Mouse (Mus musculus): ENCODE results near the gene Sgta. TPM values are rescaled to one million over a fixed set of nuclear protein-coding genes. Genes with fewer than 3 reads are reported as not detected.

The Sgta gene
- total and polyA plus RNA-seq, 3 experiments, result 100 to 1,019 (median 152) TPM

GRCm38 (mm10) chr10:81010851-81011250 lies 49.1 kb downstream of the Sgta start:
- H3K27ac ChIP-seq (ENCODE audit: control insufficient read depth, low read depth, low read length), result no peak overlapping the region
- H3K4me1 ChIP-seq (ENCODE audit: control insufficient read depth in 1 of 2, insufficient read depth in 2 of 2, low read length in 2 of 2), result peaks cover 0 to 11% of the 10 kb centered on the region in 2 experiments; a peak in 2 of 4 replicates
- TF ChIP-seq MXI1 (IDR thresholded peaks at IDR 0.05; ENCODE audit: low read depth, low read length) (no peak), USF1 (IDR thresholded peaks at IDR 0.05; ENCODE audit: low read depth, low read length) (peak; percentile 24; the same call in 1 of the 2 replicates)
- no peak for DNase-seq (ENCODE audit: low read depth, low spot score)
- no peaks in the 10 kb centered on the region for H3K9me3 ChIP-seq (replicated peaks; ENCODE audit: insufficient read depth, low read length)
- H3K79me2 ChIP-seq (ENCODE audit: control insufficient read depth, insufficient read depth, low read length, poor library complexity), result no peaks in the 10 kb centered on the region
- no peak overlapping the region for H3K9ac ChIP-seq (ENCODE audit: control insufficient read depth, low read depth, low read length, poor library complexity, severe bottlenecking)
- H3K4me3 ChIP-seq (ENCODE audit: control insufficient read depth in 1 of 2, insufficient read depth in 1 of 2, low read depth in 2 of 2, low read length in 2 of 2), result no peak overlapping the region
- H3K27me3 ChIP-seq (ENCODE audit: control insufficient read depth in 1 of 2, insufficient read depth in 2 of 2, low read length in 2 of 2), result no peaks in the 10 kb centered on the region
- peaks cover 0 to 4% of the 10 kb centered on the region in 2 experiments; a peak in 2 of 4 replicates for H3K36me3 ChIP-seq (ENCODE audit: control insufficient read depth in 1 of 2, insufficient read depth in 2 of 2, low read length in 2 of 2)

GRCm38 (mm10) chr10:81007240-81007639 lies 52.7 kb downstream of the Sgta start:
- H3K79me2 ChIP-seq (ENCODE audit: control insufficient read depth, insufficient read depth, low read length, poor library complexity), result no peaks in the 10 kb centered on the region
- no peak overlapping the region for H3K9ac ChIP-seq (ENCODE audit: control insufficient read depth, low read depth, low read length, poor library complexity, severe bottlenecking)
- peaks cover 0 to 2% of the 10 kb centered on the region in 2 experiments; a peak in 1 of 4 replicates for H3K36me3 ChIP-seq (ENCODE audit: control insufficient read depth in 1 of 2, insufficient read depth in 2 of 2, low read length in 2 of 2)
- H3K27me3 ChIP-seq (ENCODE audit: control insufficient read depth in 1 of 2, insufficient read depth in 2 of 2, low read length in 2 of 2), result no peaks in the 10 kb centered on the region
- TF ChIP-seq BHLHE40 (IDR thresholded peaks at IDR 0.05; ENCODE audit: borderline replicate concordance, low read depth, low read length) (no peak), JUND (IDR thresholded peaks at IDR 0.05; ENCODE audit: low read depth, low read length) (no peak), UBTF (IDR thresholded peaks at IDR 0.05; ENCODE audit: borderline replicate concordance, insufficient read depth, low read depth, low read length) (no peak), CHD1 (IDR thresholded peaks at IDR 0.05; ENCODE audit: low read depth, low read length) (no peak), MAZ (IDR thresholded peaks at IDR 0.05; ENCODE audit: low read depth, low read length) (no peak), ZNF384 (IDR thresholded peaks at IDR 0.05; ENCODE audit: low read depth, low read length) (no peak), TBP (IDR thresholded peaks at IDR 0.05; ENCODE audit: low read depth, low read length) (no peak), MYC (IDR thresholded peaks at IDR 0.05; ENCODE audit: low read depth, low read length) (no peak), GABPA (IDR thresholded peaks at IDR 0.05; ENCODE audit: low read depth, low read length) (no peak), HCFC1 (IDR thresholded peaks at IDR 0.05; ENCODE audit: low read depth, low read length) (no peak), ZKSCAN1 (IDR thresholded peaks at IDR 0.05; ENCODE audit: low read depth, low read length) (no peak), TCF12 (IDR thresholded peaks at IDR 0.05; ENCODE audit: low read depth, low read length) (no peak), ZC3H11A (IDR thresholded peaks at IDR 0.05; ENCODE audit: low read depth, low read length) (no peak), MAFK (IDR thresholded peaks at IDR 0.05; ENCODE audit: borderline replicate concordance, low read depth, low read length) (no peak), MAX (IDR thresholded peaks at IDR 0.05; ENCODE audit: low read length) (no peak), NELFE (IDR thresholded peaks at IDR 0.05; ENCODE audit: low read depth, low read length) (no peak), USF1 (IDR thresholded peaks at IDR 0.05; ENCODE audit: low read depth, low read length) (no peak)
- H3K27ac ChIP-seq (ENCODE audit: control insufficient read depth, low read depth, low read length), result no peak overlapping the region
- DNase-seq (ENCODE audit: low read depth, low spot score), result peak; percentile 77
- H3K4me1 ChIP-seq (ENCODE audit: control insufficient read depth in 1 of 2, insufficient read depth in 2 of 2, low read length in 2 of 2), result no peaks in the 10 kb centered on the region
- no peaks in the 10 kb centered on the region for H3K9me3 ChIP-seq (replicated peaks; ENCODE audit: insufficient read depth, low read length)
- H3K4me3 ChIP-seq (ENCODE audit: control insufficient read depth in 1 of 2, insufficient read depth in 1 of 2, low read depth in 2 of 2, low read length in 2 of 2), result no peak overlapping the region

Data from MEL (cell line).